Mouse (Mus musculus): ENCODE data around the gene Ptges3.
"Not testable (repeated sequence)": the region's sequence is repeated elsewhere in the genome, so short reads cannot be mapped to it uniquely, and the experiment has no call there.

The Ptges3 gene

DNA sequence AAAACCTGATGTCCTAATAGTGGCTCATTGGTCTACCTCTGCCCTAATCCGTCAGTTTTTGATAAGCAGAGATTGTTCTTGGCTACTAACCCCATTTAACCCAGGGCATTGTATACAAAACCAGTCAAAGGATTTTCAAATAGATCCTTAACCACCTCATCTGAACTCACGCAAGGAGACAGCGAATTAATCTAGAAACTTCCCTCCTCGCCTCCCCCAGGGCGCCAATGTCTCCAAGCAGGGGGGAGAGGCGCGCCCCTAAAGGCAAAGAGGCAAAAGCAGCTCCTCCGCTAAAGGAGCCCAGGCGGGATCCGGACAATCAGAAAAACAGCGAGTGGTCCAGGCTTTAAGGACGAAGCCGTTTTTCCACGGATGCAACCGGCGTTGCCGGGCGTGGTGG lies 570 bp upstream of the Ptges3 start:
- ATAC-seq (ENCODE audit: insufficient number of reproducible peaks, low FRiP score, low TSS enrichment), result 0 out of 2 replicates have a peak, but pooled peaks have one; percentile 7

DNA sequence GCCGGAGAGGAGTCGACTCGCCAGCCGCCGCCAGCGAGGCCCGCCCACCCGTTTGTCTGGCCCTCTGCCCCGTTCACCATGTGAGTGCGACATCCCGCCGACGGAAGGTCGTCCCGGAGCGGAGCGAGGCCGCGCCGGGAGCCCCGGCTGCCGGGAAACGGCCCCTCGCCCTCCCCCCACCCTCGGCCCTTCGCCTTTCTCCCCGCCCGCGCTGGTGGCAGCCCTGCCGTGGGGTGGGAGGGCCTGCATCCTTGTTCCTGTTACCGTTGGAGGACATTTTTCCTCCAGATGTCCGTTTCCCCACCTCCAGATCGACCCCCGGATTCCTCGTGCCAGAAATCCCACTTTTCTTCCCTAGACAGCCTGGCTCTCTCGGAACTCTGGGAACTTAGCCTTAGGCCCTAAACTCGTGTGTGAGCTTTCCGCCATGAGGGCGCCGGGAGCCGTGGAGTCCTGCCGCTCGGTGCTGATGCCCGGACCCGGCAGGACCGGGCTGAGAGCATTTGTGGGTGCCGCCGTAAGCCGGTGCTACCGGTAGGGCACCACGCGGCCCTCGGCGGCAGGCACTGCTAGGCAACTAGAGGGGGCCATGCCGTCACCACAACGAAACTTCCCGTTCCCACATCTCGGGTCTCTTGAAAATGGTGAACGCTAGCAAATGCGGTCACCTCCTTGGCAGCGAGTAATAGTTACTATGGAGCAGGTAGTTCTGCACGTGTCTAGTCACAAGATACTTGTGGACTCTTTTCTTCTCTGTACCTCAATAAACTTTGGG lies 640 bp downstream of the Ptges3 start:
- ATAC-seq (ENCODE audit: insufficient number of reproducible peaks, low FRiP score, low TSS enrichment), result peak; percentile 18; the same call in 1 of the 2 replicates

DNA sequence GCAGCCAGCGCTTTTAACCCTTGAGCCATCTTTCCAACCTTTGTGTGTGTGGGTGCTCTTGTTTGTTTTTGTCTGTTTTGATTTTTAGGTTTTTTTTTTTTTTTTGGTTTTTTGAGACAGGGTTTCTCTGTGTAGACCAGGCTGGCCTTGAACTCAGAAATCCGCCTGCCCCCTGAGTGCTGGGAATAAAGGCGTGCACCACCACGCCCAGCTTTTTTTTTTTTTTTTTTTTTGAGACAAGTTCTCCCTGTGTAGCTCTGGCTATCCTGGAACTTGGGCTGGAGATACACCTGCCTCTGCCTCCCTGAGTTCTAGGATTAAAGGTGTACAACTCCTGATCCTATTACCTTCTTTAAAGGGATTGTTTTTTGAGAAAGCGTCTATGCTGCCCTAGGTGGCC lies 2.4 kb downstream of the Ptges3 start:
- no peak for ATAC-seq (ENCODE audit: insufficient number of reproducible peaks, low FRiP score, low TSS enrichment)

DNA sequence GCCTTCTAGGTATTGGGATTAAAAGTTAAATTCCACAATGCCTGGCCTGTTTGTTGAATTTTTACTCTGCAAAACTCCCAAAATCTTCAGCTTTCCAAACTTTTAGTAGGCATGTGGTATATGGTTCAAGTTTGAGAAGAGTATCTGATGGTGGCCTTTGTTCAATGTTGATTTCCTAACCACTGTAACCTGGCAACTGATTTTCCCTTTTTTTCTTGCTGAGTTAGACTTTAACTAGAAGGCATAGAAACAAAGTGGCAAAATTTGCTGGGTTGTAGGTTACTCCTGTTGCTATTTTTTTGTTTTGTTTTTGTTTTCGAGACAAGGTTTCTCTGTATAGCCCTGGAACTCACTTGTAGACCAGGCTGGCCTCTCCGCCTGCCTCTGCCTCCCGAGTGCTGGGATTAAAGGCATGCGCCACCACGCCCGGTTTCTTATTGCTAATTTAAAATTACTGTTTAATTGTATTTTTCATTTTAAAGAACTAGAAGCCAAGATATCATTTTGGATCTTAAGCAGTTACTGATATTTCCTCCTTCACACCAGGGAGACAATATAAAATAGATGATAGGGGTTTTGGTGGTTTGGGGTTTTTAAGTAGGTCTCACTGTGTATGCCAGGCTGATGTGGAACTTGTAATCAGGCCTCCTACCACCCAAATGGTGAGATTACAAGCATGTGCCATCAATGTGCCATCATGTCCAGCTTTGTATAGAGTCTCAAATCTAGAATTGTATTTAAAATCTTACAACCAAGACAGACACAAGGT lies 3.7 kb downstream of the Ptges3 start:
- no peak for ATAC-seq (ENCODE audit: insufficient number of reproducible peaks, low FRiP score, low TSS enrichment)

DNA sequence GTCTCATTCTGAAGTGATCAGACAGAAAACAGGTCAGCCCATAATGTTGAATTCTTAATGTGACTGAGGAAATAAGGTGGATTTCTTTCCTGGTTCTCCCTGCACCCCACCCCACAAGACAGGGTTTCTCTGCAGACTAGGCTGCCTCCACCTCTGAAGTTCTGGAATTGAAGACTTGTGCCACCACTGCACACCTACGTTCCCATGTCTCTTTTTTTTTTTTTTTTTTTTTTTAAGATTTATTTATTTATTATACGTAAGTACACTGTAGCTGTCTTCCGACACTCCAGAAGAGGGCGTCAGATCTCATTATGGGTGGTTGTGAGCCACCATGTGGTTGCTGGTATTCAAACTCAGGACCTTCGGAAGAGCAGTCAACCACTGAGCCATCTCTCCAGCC lies 7.3 kb downstream of the Ptges3 start:
- ATAC-seq (ENCODE audit: insufficient number of reproducible peaks, low FRiP score, low TSS enrichment), result no peak

DNA sequence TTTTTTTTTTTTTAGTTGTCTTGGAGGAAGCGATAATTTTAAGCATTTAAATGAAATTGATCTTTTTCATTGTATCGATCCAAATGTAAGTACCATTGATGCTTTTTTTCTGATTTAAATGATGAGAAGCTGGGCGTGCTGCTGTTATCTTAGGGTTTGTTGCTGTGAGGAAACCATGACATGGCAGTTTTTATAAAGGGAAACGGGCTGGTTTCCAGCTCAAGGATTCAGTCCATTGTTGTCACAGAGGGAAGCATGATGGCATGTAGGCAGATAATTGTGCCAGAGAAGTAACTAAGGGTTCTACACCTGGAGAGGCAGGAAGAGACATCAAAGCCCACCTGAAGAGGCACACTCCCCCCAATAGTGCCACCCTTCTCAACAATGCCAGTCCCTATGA lies 10.4 kb downstream of the Ptges3 start:
- no peak for ATAC-seq (ENCODE audit: insufficient number of reproducible peaks, low FRiP score, low TSS enrichment)

DNA sequence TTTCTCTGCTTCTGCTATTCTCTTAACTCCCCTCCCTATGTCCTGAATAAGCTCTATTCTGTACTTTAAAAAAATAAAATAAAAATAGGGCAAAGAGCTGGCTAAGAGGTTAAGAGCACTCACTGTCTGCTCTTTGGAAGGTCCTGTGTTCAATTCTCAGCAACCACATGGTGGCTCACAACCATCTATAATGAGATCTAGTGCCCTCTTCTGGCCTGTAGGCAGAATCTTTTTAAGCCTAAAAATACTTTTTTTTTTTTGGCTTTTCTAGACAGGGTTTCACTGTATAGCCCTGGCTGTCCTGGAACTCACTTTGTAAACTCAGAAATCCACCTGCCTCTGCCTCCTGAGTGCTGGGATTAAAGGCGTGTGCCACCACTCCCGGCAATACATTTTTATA lies 11.7 kb downstream of the Ptges3 start:
- not testable (repeated sequence) for ATAC-seq (ENCODE audit: insufficient number of reproducible peaks, low FRiP score, low TSS enrichment)

DNA sequence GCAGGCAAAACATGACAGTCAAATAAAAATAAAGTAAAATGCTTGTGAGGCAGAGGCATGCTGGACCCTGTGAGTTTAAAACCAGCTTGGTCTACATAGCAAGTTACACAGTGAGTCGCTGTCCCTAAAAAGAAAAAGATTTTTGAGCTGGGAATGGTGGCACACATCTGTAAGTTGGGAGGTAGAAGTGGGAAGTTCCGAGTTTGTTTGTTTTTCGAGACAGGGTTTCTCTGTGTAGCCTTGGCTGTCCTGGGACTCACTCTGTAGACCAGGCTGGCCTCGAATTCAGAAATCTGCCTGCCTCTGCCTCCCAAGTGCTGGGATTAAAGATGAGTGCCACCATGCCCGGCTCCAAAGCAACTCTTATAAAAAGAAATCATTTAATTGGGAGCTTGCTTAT lies 19.5 kb downstream of the Ptges3 start:
- not testable (repeated sequence) for ATAC-seq (ENCODE audit: insufficient number of reproducible peaks, low FRiP score, low TSS enrichment)

DNA sequence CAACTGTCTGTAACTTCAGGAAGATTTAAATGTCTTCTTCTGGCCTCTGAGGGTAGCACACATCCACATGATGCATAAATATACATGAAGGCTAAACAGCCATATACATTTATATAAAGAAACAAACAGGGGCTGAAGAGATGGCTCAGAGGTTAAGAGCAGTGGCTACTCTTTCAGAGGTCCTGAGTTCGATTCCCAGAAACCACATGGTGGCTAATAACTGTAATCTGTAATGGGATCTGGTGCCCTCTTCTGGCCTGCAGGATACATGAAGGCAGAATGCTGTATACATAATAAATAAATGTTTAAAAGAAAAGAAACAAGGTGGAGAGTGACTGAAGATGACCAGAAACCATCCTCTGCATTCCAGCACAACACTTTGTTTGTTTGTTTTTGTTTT lies 21.7 kb downstream of the Ptges3 start:
- no peak for ATAC-seq (ENCODE audit: insufficient number of reproducible peaks, low FRiP score, low TSS enrichment)

DNA sequence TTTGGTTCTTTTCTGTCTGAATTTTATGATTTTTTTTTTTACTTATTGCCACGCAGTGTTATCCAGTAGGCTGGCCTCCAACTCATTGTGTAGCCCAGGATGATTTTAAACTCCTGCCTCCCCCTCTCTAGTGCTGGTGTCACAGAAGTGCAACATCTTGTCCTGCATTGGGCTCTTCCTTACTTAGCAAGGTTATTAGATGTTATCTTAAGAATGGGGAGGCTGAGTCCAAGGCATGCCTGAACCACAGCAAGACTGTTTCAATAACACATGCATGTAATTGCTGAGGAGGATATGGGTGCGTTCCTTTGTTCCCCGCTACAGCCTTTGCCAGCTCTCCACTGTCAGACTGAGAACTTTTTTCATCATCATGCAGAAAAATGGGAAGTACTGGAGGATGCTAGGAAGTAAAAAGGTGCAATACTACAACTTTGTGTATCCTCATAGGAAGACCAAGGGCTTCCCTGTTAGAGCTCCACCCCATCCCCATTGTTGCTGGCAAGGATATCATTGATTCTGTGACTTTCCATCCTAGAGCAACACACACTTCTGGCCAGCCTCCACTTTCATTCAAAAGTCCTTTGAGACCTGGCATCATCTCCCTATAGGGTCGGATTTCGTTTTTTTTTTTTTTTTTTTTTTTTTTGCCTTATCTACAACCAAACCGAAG lies 23.2 kb downstream of the Ptges3 start:
- ATAC-seq (ENCODE audit: insufficient number of reproducible peaks, low FRiP score, low TSS enrichment), result no peak

DNA sequence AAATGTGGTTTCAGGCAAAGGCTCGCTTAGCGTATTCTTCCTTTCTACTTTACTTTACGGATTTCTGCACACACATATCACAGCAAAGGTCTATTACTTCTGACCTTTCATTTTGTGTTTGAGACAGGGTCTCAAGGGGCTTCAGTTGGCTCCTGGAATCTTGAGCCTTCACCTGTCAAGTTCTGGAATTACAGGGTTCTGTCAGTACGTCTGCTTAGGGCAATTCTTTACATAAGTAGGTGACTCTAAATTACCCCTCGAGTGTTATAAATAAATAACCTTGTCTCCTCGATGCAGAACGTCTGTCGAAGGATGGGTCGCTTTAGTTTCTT lies 23.7 kb downstream of the Ptges3 start:
- no peak for ATAC-seq (ENCODE audit: insufficient number of reproducible peaks, low FRiP score, low TSS enrichment)

DNA sequence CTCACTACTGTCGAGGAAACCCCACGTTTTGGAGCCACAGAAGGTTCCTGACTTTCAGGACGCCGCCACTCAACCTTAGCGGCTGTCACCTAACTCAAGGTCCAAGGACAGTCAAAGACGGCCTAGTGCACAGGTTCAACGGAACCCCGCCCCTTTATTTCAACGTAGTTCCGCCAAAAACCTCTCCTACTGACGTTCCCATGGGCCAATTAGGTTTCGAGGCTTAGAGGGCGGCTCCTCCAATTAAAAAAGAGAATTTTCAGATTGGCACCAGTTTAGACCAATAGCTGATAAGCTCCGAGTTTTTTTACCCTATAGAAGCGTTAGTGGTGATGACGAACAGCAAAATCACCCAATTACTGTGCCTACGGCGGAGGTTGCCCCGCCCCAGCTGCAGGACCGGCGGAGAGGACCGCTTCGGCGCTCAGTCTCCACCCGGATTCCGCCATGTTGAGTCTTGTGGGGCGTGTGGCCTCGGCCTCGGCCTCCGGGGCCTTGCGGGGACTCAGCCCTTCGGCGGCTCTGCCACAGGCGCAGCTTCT lies 24.2 kb downstream of the Ptges3 start, which contains the start of gene Atp5b:
Atp5b (plus strand) TSS at position 394 of the 542 bp plus-strand sequence.
- ATAC-seq (ENCODE audit: insufficient number of reproducible peaks, low FRiP score, low TSS enrichment), result peak; percentile 98

DNA sequence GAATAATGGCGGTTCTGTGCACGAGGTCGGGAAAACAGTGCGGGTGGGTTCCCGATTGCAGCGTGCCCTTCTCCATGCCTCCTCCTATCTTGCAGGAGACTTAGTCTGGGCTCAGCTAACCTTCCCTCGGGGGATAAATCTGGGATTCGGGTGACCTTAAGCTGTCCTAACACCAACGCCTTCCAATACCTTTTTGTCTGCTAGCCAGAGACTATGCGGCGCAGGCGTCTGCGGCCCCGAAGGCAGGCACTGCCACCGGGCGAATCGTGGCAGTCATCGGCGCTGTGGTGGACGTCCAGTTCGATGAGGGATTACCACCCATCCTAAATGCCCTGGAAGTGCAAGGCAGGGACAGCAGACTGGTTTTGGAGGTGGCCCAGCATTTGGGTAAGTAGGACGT lies 24.9 kb downstream of the Ptges3 start:
- no peak for ATAC-seq (ENCODE audit: insufficient number of reproducible peaks, low FRiP score, low TSS enrichment)

DNA sequence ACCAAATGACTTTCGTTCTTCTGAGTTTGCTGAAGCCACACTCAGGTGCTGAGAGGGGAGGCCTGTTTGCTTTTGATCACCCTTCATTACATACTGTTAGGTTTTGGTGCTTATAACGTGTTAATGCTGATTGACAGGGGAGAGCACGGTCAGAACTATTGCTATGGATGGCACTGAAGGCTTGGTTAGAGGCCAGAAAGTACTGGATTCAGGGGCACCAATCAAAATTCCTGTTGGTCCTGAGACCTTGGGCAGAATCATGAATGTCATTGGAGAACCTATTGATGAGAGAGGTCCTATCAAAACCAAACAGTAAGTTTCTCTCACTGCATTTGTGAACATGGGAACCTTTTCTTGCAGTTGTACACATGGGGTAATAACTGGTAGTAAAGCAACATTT lies 25.4 kb downstream of the Ptges3 start:
- no peak for ATAC-seq (ENCODE audit: insufficient number of reproducible peaks, low FRiP score, low TSS enrichment)

DNA sequence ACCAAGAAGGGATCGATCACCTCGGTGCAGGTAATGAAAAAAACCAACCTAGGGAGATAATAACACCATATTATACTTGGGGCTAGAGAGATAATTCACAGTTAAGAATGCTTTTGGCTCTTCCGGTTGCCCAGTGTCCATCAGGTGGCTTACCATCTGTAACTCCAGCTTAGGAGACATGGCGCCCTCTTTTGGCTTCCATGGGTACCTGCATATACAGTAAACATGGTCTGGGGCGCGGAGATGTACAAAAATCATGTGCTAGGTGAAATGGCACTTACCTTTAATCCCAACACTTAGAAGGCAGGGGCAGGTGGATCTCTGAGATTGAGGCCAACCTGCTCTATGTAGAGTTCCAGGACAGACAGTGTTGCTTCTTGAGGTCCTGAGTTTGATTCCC lies 27.6 kb downstream of the Ptges3 start:
- ATAC-seq (ENCODE audit: insufficient number of reproducible peaks, low FRiP score, low TSS enrichment), result no peak

DNA sequence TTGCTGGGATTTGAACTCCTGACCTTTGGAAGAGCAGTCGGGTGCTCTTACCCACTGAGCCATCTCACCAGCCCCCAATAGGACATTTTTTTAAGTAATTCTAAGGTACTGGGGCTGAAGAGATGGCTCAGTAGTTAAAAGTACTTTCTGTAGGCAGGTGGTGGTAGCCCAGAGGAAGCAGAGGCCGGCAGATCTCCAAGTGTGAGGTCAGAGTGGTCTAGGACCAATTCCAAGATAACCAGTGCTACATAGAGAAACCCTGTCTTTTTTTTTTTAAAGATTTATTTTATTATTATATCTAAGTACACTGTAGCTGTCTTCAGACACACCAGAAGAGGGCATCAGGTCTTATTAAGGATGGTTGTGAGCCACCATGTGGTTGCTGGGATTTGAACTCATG lies 28.5 kb downstream of the Ptges3 start:
- ATAC-seq (ENCODE audit: insufficient number of reproducible peaks, low FRiP score, low TSS enrichment), result not testable (repeated sequence)

DNA sequence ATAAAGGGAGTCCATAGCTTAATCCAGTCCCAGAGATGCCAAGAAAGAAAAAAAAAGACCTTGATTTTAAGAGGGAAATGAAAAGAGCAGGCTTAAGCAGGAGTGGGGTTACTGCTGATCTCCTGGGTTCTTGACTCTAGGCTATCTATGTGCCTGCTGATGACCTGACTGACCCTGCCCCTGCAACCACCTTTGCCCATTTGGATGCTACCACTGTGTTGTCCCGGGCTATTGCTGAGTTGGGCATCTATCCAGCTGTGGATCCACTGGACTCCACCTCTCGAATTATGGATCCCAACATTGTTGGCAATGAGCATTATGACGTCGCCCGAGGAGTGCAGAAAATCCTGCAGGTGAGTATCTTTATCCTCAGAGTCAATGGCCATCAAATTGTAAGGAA lies 29.4 kb downstream of the Ptges3 start:
- no peak for ATAC-seq (ENCODE audit: insufficient number of reproducible peaks, low FRiP score, low TSS enrichment)

DNA sequence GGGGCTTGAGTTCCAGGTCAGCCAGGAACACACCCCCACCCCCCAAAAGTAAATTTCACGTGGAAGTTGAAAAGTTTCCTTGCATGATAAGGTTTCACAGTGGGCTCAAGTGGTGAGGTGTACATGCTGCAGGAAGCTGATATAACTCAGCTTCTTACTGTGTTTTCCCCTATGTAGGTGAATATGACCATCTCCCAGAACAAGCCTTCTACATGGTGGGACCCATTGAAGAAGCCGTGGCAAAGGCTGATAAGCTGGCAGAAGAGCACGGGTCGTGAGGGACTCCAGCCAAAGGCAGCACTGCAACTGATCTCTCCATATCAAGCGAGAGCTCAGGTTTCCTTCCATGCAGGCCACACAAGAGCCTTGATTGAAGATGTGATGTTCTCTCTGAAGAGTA lies 31.1 kb downstream of the Ptges3 start:
- ATAC-seq (ENCODE audit: insufficient number of reproducible peaks, low FRiP score, low TSS enrichment), result no peak

DNA sequence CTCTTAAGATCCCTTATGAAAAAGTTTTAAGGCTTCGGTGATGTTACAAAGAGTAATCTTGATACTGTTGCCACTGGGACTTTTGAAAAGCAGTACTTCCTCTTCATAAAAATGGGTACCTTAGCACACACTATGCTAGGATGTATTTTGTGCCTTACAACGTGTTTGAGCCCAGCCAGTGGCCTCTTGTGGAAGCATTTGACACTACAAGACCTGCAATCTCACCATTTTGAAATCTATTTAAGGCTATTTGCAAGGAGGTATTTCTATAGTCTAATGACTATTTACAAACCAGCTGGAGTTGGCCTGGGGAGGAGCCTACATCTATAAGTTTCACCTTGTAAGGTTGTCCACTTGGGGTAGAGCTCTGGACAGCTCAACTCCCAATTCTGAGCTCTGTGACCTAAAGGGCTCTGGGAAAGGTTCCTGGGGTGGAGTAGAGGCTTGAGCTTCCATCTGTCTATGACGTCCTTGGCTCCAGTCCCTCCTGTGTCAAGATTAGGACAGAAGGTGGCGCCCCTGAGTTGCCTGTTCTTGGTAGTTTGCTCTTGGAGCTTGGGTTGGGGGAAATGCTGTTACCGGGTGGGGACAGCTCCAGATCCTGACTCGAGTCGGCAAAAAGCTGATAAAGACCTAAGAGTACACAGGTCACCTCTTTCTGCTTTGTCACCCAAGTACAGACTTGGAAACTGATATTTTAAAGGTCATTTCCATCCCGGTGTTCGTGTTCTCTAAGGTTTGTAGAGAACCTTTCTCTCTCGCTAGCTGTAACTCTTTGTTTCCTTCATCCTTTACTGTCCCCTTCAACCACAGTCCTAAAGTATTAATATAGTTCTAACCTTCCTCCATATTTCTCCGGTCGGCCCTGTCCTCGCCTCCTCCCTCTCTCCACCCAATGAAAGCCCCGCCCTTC lies 32.2 kb downstream of the Ptges3 start:
- peak; percentile 12; the same call in 1 of the 2 replicates for ATAC-seq (ENCODE audit: insufficient number of reproducible peaks, low FRiP score, low TSS enrichment)
